Mouse (Mus musculus) small intestine, adult 2 months (tissue): ENCODE measurements around the gene Aplp1. TPM values are rescaled to one million over a fixed set of nuclear protein-coding genes. Genes with fewer than 3 reads are reported as not detected.
A peak's percentile ranks its signal among the peaks of the same experiment; 100 is the strongest.

ENCODE experiments used
- H3K27ac ChIP-seq: fragments of 200-500 bp; 2 replicates; pipeline ENCODE4 v1.5.1; 2012; ENCODE audit warnings: low read depth, low read length, control low read depth, inconsistent platforms; ENCODE audit not compliant: insufficient read depth
- H3K27me3 ChIP-seq: fragments of 200-500 bp; 2 replicates; pipeline ENCODE4 v1.6.1; 2012; ENCODE audit warnings: mild to moderate bottlenecking, moderate library complexity, low read length, inconsistent platforms; ENCODE audit not compliant: control insufficient read depth, insufficient read depth
- H3K36me3 ChIP-seq: fragments of 200-500 bp; 2 replicates; pipeline ENCODE4 v1.6.1; 2012; ENCODE audit warnings: mild to moderate bottlenecking, low read length, control low read depth, inconsistent platforms; ENCODE audit not compliant: control insufficient read depth, insufficient read depth
- H3K4me1 ChIP-seq: fragments of 200-500 bp; 2 replicates; pipeline ENCODE4 v1.6.1; 2012; ENCODE audit warnings: low read length, inconsistent platforms, mixed read lengths; ENCODE audit not compliant: control insufficient read depth, insufficient read depth, insufficient read length
- H3K4me3 ChIP-seq: fragments of 200-500 bp; 2 replicates; pipeline ENCODE4 v1.5.1; 2012; ENCODE audit warnings: low read depth, mild to moderate bottlenecking, control low read depth, inconsistent platforms, low read length, moderate library complexity
- CTCF ChIP-seq: fragments of 200-500 bp; IDR thresholded peaks from 2 replicates; pipeline ENCODE4 v1.5.1; 2012; ENCODE audit warnings: low read depth, mild to moderate bottlenecking, control low read depth, inconsistent platforms, low read length, moderate library complexity, mixed read lengths; ENCODE audit not compliant: insufficient replicate concordance, insufficient read length; ENCODE audit errors: extremely low read depth
- POLR2A ChIP-seq: fragments of 200-500 bp; IDR thresholded peaks from 2 replicates; pipeline ENCODE4 v1.6.1; 2012; ENCODE audit warnings: low read depth, mild to moderate bottlenecking, control low read depth, inconsistent platforms, low read length, moderate library complexity
- WGBS: fragments of 180-500 bp; shearing (Covaris S2); methylation state at CpG from one replicate; pipeline ENCODE4 v1.1.7; 2018; 5-methylcytosine and 5-hydroxymethylcytosine counted together
- polyA plus RNA-seq: library from polyadenylated mRNA; depleted of rRNA; stranded (reverse); fragments of >200 nt; gene quantifications from 2 replicates; pipeline ENCODE4 v1.2.3, GENCODE M21; 2012

Aplp1 gene
- polyA plus RNA-seq, 1 experiment = 193 TPM

- WGBS = 2% methylated on average over 38 of the region's 38 CpGs
- TF ChIP-seq CTCF (no peak), POLR2A (no peak)
- H3K4me3 ChIP-seq = peak overlapping the region; percentile 70
- H3K27ac ChIP-seq = no peak overlapping the region
- H3K4me1 ChIP-seq = peaks cover 18% of the 10 kb centered on the region
- 0 out of 2 replicates have a peak, but pooled peaks cover 4% of the 10 kb centered on the region for H3K27me3 ChIP-seq
- H3K36me3 ChIP-seq = peaks cover 3% of the 10 kb centered on the region; the same call in 1 of the 2 replicates
Measured at GRCm38 (mm10) chr7:30444154-30444970, 973 bp downstream of the Aplp1 start.

GRCm38 (mm10) chr7:30443696-30444095 lies 1.6 kb downstream of the Aplp1 start:
- WGBS = 15% methylated on average over 9 of the region's 9 CpGs
- Histone ChIP-seq H3K4me3 (peak overlapping the region; percentile 70), H3K4me1 (peaks cover 18% of the 10 kb centered on the region)

GRCm38 (mm10) chr7:30440697-30441096 lies 4.6 kb downstream of the Aplp1 start:
- Histone ChIP-seq H3K4me1 (peaks cover 10% of the 10 kb centered on the region), H3K27ac (no peak overlapping the region), H3K27me3 (0 out of 2 replicates have a peak, but pooled peaks cover 4% of the 10 kb centered on the region), H3K4me3 (no peak overlapping the region), H3K36me3 (peaks cover 4% of the 10 kb centered on the region; the same call in 1 of the 2 replicates)
- WGBS = 5% methylated on average over 5 of the region's 5 CpGs
- TF ChIP-seq CTCF (peak; percentile 77; the same call in 1 of the 2 replicates), POLR2A (no peak)

More at GRCm38 (mm10) chr7:30443696-30444095, 1.6 kb downstream of the Aplp1 start:
- no peak for TF ChIP-seq POLR2A
- TF ChIP-seq CTCF = no peak
- H3K27me3 ChIP-seq = 0 out of 2 replicates have a peak, but pooled peaks cover 4% of the 10 kb centered on the region
- H3K27ac ChIP-seq = no peak overlapping the region
- H3K36me3 ChIP-seq = peaks cover 3% of the 10 kb centered on the region; the same call in 1 of the 2 replicates

GRCm38 (mm10) chr7:30439734-30440133 lies 5.6 kb downstream of the Aplp1 start:
- WGBS = 81% methylated on average over 13 of the region's 13 CpGs
- 0 out of 2 replicates have a peak, but pooled peaks cover 4% of the 10 kb centered on the region for H3K27me3 ChIP-seq
- TF ChIP-seq CTCF (no peak), POLR2A (no peak)

GRCm38 (mm10) chr7:30436879-30437278 lies 8.5 kb downstream of the Aplp1 start:
- Histone ChIP-seq H3K27ac (no peak overlapping the region), H3K36me3 (peaks cover 4% of the 10 kb centered on the region; the same call in 1 of the 2 replicates), H3K4me3 (no peak overlapping the region), H3K4me1 (no peaks in the 10 kb centered on the region), H3K27me3 (no peaks in the 10 kb centered on the region)
- no peak for TF ChIP-seq CTCF
- TF ChIP-seq POLR2A = no peak
- 32% methylated on average over 10 of the region's 10 CpGs for WGBS

More at GRCm38 (mm10) chr7:30439734-30440133, 5.6 kb downstream of the Aplp1 start:
- no peak overlapping the region for H3K4me3 ChIP-seq
- H3K4me1 ChIP-seq = peaks cover 6% of the 10 kb centered on the region
- peaks cover 7% of the 10 kb centered on the region for H3K36me3 ChIP-seq
- H3K27ac ChIP-seq = no peak overlapping the region

- TF ChIP-seq CTCF = no peak
- no peak for TF ChIP-seq POLR2A
- peaks cover 4% of the 10 kb centered on the region; the same call in 1 of the 2 replicates for H3K36me3 ChIP-seq
- H3K27ac ChIP-seq = no peak overlapping the region
- WGBS = 55% methylated on average over 9 of the region's 9 CpGs
- H3K4me1 ChIP-seq = no peaks in the 10 kb centered on the region
- H3K4me3 ChIP-seq = no peak overlapping the region
- H3K27me3 ChIP-seq = no peaks in the 10 kb centered on the region
Measured at GRCm38 (mm10) chr7:30435156-30435555, 10.2 kb downstream of the Aplp1 start.

- WGBS = 62% methylated on average over 10 of the region's 10 CpGs
- peaks cover 4% of the 10 kb centered on the region; the same call in 1 of the 2 replicates for H3K36me3 ChIP-seq
- H3K4me3 ChIP-seq = no peak overlapping the region
- H3K27me3 ChIP-seq = no peaks in the 10 kb centered on the region
- no peak overlapping the region for H3K27ac ChIP-seq
- H3K4me1 ChIP-seq = no peaks in the 10 kb centered on the region
- TF ChIP-seq POLR2A (no peak), CTCF (no peak)
Measured at GRCm38 (mm10) chr7:30434701-30435100, 10.6 kb downstream of the Aplp1 start.
